Comparison of ENCODE assay signal across 8 mouse cellular contexts in the genomic region with DNA sequence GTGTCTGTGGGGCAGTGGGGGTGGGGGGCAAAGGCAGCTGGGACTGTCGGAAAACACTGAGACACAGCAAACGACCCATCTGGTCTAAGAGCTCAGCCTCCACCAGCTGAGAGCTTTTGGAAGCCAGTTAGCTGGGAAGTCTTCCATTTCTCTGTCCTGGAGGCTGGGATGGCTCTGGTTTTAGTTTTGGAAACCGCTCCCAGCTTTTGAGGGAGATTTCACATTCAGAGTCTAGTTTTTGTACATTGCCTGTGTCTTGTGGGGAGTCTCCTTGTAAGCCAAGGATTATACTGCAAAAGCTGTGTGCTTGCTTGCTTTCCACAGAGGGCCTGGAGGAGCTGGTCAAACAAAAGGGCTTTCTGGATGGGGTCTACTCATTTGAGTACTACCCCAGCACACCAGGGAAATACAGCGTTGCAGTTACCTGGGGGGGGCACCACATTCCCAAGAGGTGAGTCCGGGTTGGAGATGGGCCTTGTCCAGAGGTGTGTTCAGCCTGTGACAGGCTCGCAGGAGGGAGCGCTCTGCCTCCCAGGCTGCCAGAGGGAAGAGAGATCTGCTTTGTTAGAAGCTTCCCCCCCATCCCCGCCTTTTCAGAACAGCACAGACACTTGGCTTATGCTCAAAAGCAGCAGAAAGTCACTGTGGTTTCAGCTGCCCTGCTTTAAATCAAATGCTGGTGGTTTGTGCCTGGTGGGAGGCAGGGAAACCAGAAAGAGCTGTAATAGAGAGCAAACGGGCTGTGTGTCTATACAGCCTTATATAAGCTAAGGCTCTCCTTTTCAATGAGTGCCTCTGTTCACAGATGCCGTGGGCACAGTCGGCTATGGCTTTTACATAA.
DNase-seq lines count a peak whose midpoint lies in the region; ATAC-seq and TF ChIP-seq lines count a peak whose summit lies in the region.

No protein-coding gene starts in this region.

- peak; percentile 83 for ATAC-seq in kidney, embryonic 16.5 days (ENCODE audit: low FRiP score, low TSS enrichment)
- peak; percentile 84 for ATAC-seq in forebrain, postnatal 0 days
- ATAC-seq in liver, embryonic 14.5 days (ENCODE audit: insufficient read depth) = no peak
- ATAC-seq in stomach, embryonic 14.5 days (ENCODE audit: insufficient number of reproducible peaks, insufficient read depth, low FRiP score, low read depth) = peak; percentile 80; the same call in 1 of the 2 replicates

- TF ChIP-seq EP300 in liver, embryonic 14.5 days (IDR thresholded peaks at IDR 0.05; ENCODE audit: low read depth) = no peak

- DNase-seq in kidney, adult 8-10 months = no peak
- peak; percentile 64 for DNase-seq in brain, embryonic 18.5 days (ENCODE audit: low read depth, low spot score)
- DNase-seq in forebrain, postnatal 0 days = peak; percentile 81
- DNase-seq in layer of hippocampus, adult 18-20 months (ENCODE audit: low spot score in 2 of 2) = peak; percentile 73 to 87
- no peak for DNase-seq in liver, embryonic 14.5 days (ENCODE audit: low read depth in 3 of 3, low spot score in 3 of 3)
- DNase-seq in urinary bladder, postnatal 25 days (ENCODE audit: low spot score) = no peak

- no peaks in the 10 kb centered on the region for H3K27me3 ChIP-seq in kidney, embryonic 16.5 days (ENCODE audit: insufficient read depth, low read length)
- no peaks in the 10 kb centered on the region for H3K27me3 ChIP-seq in forebrain, postnatal 0 days (ENCODE audit: insufficient read depth, low read length)
- H3K27me3 ChIP-seq in liver, embryonic 14.5 days (ENCODE audit: control insufficient read depth, insufficient read depth, low read length) = no peaks in the 10 kb centered on the region
- H3K27me3 ChIP-seq in stomach, embryonic 14.5 days (ENCODE audit: control insufficient read depth, insufficient read depth, low read length) = no peaks in the 10 kb centered on the region

- WGBS in kidney, embryonic 16.5 days = 53% methylated on average over 11 of the region's 11 CpGs
- WGBS in forebrain, postnatal 0 days = 17% methylated on average over 11 of the region's 11 CpGs
- WGBS in liver, embryonic 14.5 days (ENCODE audit: insufficient replicate concordance) = 39% methylated on average over 11 of the region's 11 CpGs
- WGBS in stomach, embryonic 14.5 days = 54% methylated on average over 11 of the region's 11 CpGs

- no peak for TF ChIP-seq CTCF in forebrain, postnatal 0 days (IDR thresholded peaks at IDR 0.05; ENCODE audit: low read depth)
- no peak for TF ChIP-seq CTCF in liver, embryonic 14.5 days (IDR thresholded peaks at IDR 0.05; ENCODE audit: low read depth)

- no peak overlapping the region for H3K4me3 ChIP-seq in kidney, embryonic 16.5 days (ENCODE audit: low read length)
- H3K4me3 ChIP-seq in forebrain, postnatal 0 days (ENCODE audit: low read depth, low read length) = no peak overlapping the region
- H3K4me3 ChIP-seq in liver, embryonic 14.5 days (ENCODE audit: insufficient read depth in 1 of 2, low read depth in 2 of 2, low read length in 2 of 2) = no peak overlapping the region
- H3K4me3 ChIP-seq in stomach, embryonic 14.5 days (ENCODE audit: low read depth, low read length) = no peak overlapping the region

- no peak overlapping the region for H3K9ac ChIP-seq in kidney, embryonic 16.5 days (replicated peaks; ENCODE audit: low read length)
- peak overlapping the region; percentile 26 for H3K9ac ChIP-seq in forebrain, postnatal 0 days
- H3K9ac ChIP-seq in liver, embryonic 14.5 days (replicated peaks) = no peak overlapping the region
- H3K9ac ChIP-seq in stomach, embryonic 14.5 days (replicated peaks; ENCODE audit: low read depth, low read length) = no peak overlapping the region

- no peak overlapping the region for H3K4me2 ChIP-seq in kidney, embryonic 16.5 days (replicated peaks; ENCODE audit: low read depth, low read length)
- peak overlapping the region; percentile 34; the same call in 1 of the 2 replicates for H3K4me2 ChIP-seq in forebrain, postnatal 0 days (ENCODE audit: low read depth)
- H3K4me2 ChIP-seq in liver, embryonic 14.5 days (ENCODE audit: low read depth) = peak overlapping the region; percentile 18
- no peak overlapping the region for H3K4me2 ChIP-seq in stomach, embryonic 14.5 days (replicated peaks; ENCODE audit: low read depth, low read length)

- H3K4me1 ChIP-seq in kidney, embryonic 16.5 days (ENCODE audit: insufficient read depth, low read length) = peaks cover 15% of the 10 kb centered on the region
- H3K4me1 ChIP-seq in forebrain, postnatal 0 days (ENCODE audit: insufficient read depth) = peaks cover 23% of the 10 kb centered on the region; the same call in 1 of the 2 replicates
- H3K4me1 ChIP-seq in liver, embryonic 14.5 days (replicated peaks; ENCODE audit: control insufficient read depth in 2 of 2, insufficient read depth in 2 of 2, low read length in 1 of 2) = peaks cover 0 to 5% of the 10 kb centered on the region in 2 experiments; a peak in 1 of 4 replicates
- H3K4me1 ChIP-seq in stomach, embryonic 14.5 days (ENCODE audit: control insufficient read depth, insufficient read depth, low read length) = peaks cover 9% of the 10 kb centered on the region; the same call in 1 of the 2 replicates

- no peaks in the 10 kb centered on the region for H3K9me3 ChIP-seq in kidney, embryonic 16.5 days (ENCODE audit: low read length)
- H3K9me3 ChIP-seq in forebrain, postnatal 0 days (ENCODE audit: low read length) = no peaks in the 10 kb centered on the region
- no peaks in the 10 kb centered on the region for H3K9me3 ChIP-seq in liver, embryonic 14.5 days (ENCODE audit: control insufficient read depth, low read length)
- no peaks in the 10 kb centered on the region for H3K9me3 ChIP-seq in stomach, embryonic 14.5 days (ENCODE audit: control insufficient read depth, low read depth, low read length)

- peaks cover 52% of the 10 kb centered on the region for H3K36me3 ChIP-seq in kidney, embryonic 16.5 days (ENCODE audit: insufficient read depth, low read length)
- H3K36me3 ChIP-seq in forebrain, postnatal 0 days (ENCODE audit: insufficient read depth) = peaks cover 37% of the 10 kb centered on the region
- H3K36me3 ChIP-seq in liver, embryonic 14.5 days (replicated peaks; ENCODE audit: control insufficient read depth, insufficient read depth, low read depth) = no peaks in the 10 kb centered on the region; the same call in 1 of the 2 replicates
- peaks cover 48% of the 10 kb centered on the region; the same call in 1 of the 2 replicates for H3K36me3 ChIP-seq in stomach, embryonic 14.5 days (ENCODE audit: control insufficient read depth, insufficient read depth, low read length)

- peak overlapping the region; percentile 67 for H3K27ac ChIP-seq in kidney, embryonic 16.5 days (ENCODE audit: low read length)
- peak overlapping the region; percentile 85 for H3K27ac ChIP-seq in forebrain, postnatal 0 days (ENCODE audit: low read depth, low read length)
- no peak overlapping the region for H3K27ac ChIP-seq in liver, embryonic 14.5 days
- H3K27ac ChIP-seq in stomach, embryonic 14.5 days (ENCODE audit: low read length) = peak overlapping the region; percentile 87

Comparison
In these comparisons a context has a peak if more than half of its experiments do, and no peak if none do; other contexts are left out.
1. H3K4me2 ChIP-seq: peak in forebrain, postnatal 0 days (single experiment) and liver, embryonic 14.5 days (single experiment); none in kidney, embryonic 16.5 days (single experiment) and stomach, embryonic 14.5 days (single experiment).
2. DNase-seq: peak in brain, embryonic 18.5 days (single experiment), forebrain, postnatal 0 days (single experiment) and layer of hippocampus, adult 18-20 months (2 of 2); none in kidney, adult 8-10 months (0 of 2), liver, embryonic 14.5 days (0 of 3) and urinary bladder, postnatal 25 days (single experiment).